Mouse (Mus musculus): ENCODE data around the gene Slc22a18. TPM values are rescaled to one million over a fixed set of nuclear protein-coding genes. Genes with fewer than 3 reads are reported as not detected.

Slc22a18 gene
- polyA plus RNA-seq, 1 experiment from 2014 or later, result 0.13 TPM

DNA sequence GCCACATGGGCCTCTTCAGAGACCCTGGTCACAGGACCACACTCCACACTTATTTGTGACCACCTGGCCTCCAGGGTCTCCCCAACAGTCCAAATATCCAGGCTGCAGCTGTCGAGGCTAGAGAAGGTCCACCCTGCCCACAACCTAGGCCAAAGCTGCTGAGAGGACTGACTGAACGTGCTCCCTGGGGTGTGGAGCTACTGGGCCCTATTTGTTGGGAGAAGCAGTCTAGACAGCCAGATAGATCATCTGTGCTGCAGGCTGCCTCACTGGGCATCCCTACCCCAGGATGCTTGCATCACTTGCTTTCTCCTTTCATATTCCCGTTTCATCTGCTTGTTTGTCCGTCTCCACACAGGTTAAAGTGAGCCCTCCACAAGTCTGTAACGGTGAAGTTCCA lies 11.0 kb upstream of the Slc22a18 start:
- DNase-seq (ENCODE audit: low read depth, low spot score) (no peak), ATAC-seq (no peak)
- ChIA-PET CTCF (interaction anchor here (10.6 kb wide), 1 partner anchor 309 kb away, joined by 209 read pairs; no protein-coding TSS in a partner anchor), POLR2A (no interaction called here)
- no peak for TF ChIP-seq CTCF (IDR thresholded peaks at IDR 0.05)
- in situ Hi-C loops (cut with MboI; ENCODE audit: low pct_unique_long_range_greater_than_20kb), result loop anchor here (25.0 kb wide), 1 partner anchor 475 kb away; no protein-coding TSS in a partner anchor
- H3K27me3 ChIP-seq, result no peaks in the 10 kb centered on the region

DNA sequence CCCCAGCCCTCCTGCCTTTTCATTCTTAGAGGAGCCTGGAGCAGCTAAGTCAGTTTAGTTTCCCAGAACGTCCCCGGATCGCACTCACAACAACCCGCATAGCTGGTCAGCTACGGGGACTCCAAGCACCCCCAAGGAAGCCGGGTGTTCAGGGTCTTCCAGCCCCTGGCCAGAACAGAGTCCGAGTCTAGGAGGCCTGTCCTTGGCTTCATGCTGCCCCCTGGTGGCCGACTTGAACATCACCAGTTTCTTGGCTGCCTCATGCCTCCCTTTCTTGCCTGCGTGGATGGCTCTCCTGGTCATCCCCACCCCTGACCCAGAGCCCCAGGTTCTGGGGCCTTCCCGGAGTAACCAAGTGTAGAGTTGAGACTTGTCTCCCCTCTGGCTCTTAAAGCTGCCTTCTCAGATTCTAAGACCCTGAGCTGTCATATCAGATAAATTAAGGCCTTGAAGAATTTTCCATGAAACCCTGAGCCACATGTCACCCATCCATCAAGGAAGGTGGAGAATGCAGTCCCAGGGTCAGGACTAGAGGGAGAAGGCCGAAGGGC lies 9.6 kb upstream of the Slc22a18 start:
- ChIA-PET POLR2A (no interaction called here), CTCF (interaction anchor here (0.9 to 10.6 kb wide), 6 partner anchors 13 to 311 kb away, joined by 3 to 209 read pairs (median 3); no protein-coding TSS in a partner anchor)
- ATAC-seq (no peak), DNase-seq (ENCODE audit: low read depth, low spot score) (no peak)
- H3K27me3 ChIP-seq, result no peaks in the 10 kb centered on the region
- in situ Hi-C loops (cut with MboI; ENCODE audit: low pct_unique_long_range_greater_than_20kb), result loop anchor here (25.0 kb wide), 1 partner anchor 477 kb away; no protein-coding TSS in a partner anchor
- no peak for TF ChIP-seq CTCF (IDR thresholded peaks at IDR 0.05)

DNA sequence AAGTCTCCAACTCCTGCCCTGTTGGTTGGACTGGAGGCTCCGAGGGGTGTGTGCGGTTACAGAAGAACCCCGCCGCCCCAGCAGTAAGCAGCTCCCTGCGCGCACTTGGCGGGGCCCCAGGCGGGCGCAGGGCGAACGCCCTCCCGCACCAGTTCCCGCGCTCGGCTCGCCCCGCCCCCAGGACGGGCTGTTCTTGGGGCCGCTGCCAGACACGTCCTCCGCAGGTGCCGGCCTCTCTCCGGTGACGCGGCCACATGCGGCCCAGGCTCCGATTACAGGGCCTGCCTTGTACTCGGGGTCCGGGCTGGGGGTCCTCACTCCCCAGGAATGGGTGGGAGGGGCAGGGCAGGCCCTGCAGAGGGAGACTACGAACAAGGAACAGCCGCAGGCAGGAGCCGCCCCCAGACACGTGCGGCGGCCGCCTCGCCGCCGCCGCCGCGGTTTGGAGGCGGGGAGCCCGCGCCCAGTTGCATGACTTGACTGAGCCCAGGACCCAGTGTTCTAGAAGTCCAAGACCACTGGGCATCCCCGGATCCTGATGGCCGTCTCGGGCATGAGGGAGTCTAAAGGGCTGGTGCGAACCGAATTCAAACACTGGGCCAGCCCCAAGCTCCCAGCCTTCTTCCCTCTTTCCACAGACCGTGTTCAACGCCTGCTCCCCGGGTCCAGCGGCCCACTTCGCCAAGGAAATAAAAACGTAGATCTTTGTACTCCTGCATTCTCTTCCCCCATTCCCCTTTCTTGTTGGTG lies 8.6 kb upstream of the Slc22a18 start:
- in situ Hi-C loops (cut with MboI; ENCODE audit: low pct_unique_long_range_greater_than_20kb), result loop anchor here (5.0 to 25.0 kb wide), 2 partner anchors 313 to 478 kb away; no protein-coding TSS in a partner anchor
- no peak for TF ChIP-seq CTCF (IDR thresholded peaks at IDR 0.05)
- no peaks in the 10 kb centered on the region for H3K27me3 ChIP-seq
- DNase-seq (ENCODE audit: low read depth, low spot score) (no peak), ATAC-seq (no peak)
- CTCF ChIA-PET, result interaction anchor here (1.0 to 10.6 kb wide), 3 partner anchors 16 to 312 kb away, joined by 3 to 209 read pairs (median 4); no protein-coding TSS in a partner anchor
- POLR2A ChIA-PET, result no interaction called here

DNA sequence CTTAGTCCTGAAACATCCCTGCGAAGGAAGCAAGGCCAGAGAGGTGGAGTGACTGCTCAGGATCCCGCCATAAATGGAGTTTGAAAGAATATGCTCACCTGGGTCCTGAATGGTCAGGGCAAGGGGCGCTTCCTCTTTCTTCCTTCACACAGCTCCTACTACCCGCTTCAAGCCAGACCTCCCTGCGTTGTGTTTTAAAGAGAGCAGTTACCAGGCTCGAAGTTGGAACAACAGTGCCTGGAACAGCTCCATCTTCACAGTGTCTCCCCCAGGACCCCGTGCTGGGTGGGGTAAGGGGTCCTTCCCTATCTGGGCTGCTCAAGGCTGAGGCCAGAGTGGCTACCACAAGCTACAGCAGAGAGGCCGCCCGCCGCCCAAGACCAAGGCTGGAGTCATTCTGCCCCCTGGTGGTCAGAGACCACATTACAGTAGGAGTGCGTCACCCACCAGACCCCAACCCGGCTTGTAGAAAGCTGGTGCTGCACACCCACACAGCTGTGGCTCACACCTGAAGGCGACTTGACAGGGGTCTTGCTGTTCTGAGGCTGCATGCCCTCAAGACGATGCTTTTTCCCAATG lies 7.3 kb upstream of the Slc22a18 start:
- POLR2A ChIA-PET, result interaction anchor here (1.2 kb wide), 1 partner anchor 312 kb away, joined by 8 read pairs; no protein-coding TSS in a partner anchor

DNA sequence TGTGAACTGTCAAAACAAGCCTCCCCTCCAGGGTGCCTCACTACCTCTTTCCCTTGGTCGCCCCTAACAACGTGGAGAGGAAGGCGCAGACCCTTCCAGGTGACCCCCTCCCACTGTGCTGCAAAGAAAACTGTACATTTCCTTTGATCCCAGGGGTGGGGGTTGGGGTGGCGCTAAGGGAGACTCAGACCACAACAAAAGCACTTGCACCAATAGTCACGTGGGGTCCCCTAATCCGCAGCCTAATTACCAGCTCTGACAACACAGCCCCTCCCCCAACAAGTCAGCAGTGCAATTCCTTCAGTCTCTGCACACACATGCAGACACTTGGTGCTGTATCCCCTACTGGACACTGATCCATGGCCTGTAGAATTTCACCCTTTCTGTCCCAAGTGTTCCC lies 5.8 kb upstream of the Slc22a18 start:
- no peaks in the 10 kb centered on the region for H3K27me3 ChIP-seq
- no peak for TF ChIP-seq CTCF (IDR thresholded peaks at IDR 0.05)
- DNase-seq (ENCODE audit: low read depth, low spot score), result no peak
- no peak for ATAC-seq
- in situ Hi-C loops (cut with MboI; ENCODE audit: low pct_unique_long_range_greater_than_20kb), result loop anchor here (5.0 to 25.0 kb wide), 2 partner anchors 315 to 480 kb away; no protein-coding TSS in a partner anchor
- POLR2A ChIA-PET, result no interaction called here
- CTCF ChIA-PET, result interaction anchor here (1.2 to 10.6 kb wide), 3 partner anchors 13 to 315 kb away, joined by 3 to 209 read pairs (median 6); no protein-coding TSS in a partner anchor

More for the DNA sequence above, 7.3 kb upstream of the Slc22a18 start:
- ATAC-seq (no peak), DNase-seq (ENCODE audit: low read depth, low spot score) (no peak)
- CTCF ChIA-PET, result interaction anchor here (0.6 to 10.6 kb wide), 23 partner anchors 8 to 391 kb away, joined by 3 to 209 read pairs (median 3); partner anchors contain the start of gene Trpm5
- in situ Hi-C loops (cut with MboI; ENCODE audit: low pct_unique_long_range_greater_than_20kb), result loop anchor here (5.0 to 25.0 kb wide), 2 partner anchors 314 to 479 kb away; no protein-coding TSS in a partner anchor
- no peak for TF ChIP-seq CTCF (IDR thresholded peaks at IDR 0.05)
- H3K27me3 ChIP-seq, result no peaks in the 10 kb centered on the region

DNA sequence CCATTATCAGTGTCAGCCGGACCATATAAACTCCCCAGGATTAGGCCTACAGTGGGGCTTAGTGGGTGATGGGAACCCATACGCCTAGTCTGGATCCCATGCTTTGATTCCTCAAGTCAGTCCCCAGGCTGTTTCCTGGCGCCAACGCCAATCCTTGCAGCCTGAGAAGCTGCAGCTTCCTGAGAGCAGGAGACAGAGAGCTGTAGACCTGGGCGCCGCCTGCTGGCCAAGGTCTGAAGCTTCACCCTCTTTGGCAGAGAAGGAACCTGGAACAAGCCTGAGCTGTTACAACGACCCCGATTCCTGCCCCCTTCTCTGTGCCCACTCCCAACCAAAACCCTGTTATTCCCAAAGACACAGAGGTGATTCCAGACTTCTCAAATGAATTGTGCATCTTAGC lies 3.6 kb upstream of the Slc22a18 start:
- in situ Hi-C loops (cut with MboI; ENCODE audit: low pct_unique_long_range_greater_than_20kb), result loop anchor here (5.0 to 25.0 kb wide), 2 partner anchors 318 to 483 kb away; no protein-coding TSS in a partner anchor
- no peaks in the 10 kb centered on the region for H3K27me3 ChIP-seq
- DNase-seq (ENCODE audit: low read depth, low spot score), result no peak
- ChIA-PET POLR2A (interaction anchor here (0.7 kb wide), 1 partner anchor 328 kb away, joined by 3 read pairs; no protein-coding TSS in a partner anchor), CTCF (interaction anchor here (0.9 to 10.6 kb wide), 11 partner anchors 10 to 379 kb away, joined by 3 to 209 read pairs (median 3); no protein-coding TSS in a partner anchor)
- peak; percentile 48 for ATAC-seq
- TF ChIP-seq CTCF (IDR thresholded peaks at IDR 0.05), result peak; percentile 87

DNA sequence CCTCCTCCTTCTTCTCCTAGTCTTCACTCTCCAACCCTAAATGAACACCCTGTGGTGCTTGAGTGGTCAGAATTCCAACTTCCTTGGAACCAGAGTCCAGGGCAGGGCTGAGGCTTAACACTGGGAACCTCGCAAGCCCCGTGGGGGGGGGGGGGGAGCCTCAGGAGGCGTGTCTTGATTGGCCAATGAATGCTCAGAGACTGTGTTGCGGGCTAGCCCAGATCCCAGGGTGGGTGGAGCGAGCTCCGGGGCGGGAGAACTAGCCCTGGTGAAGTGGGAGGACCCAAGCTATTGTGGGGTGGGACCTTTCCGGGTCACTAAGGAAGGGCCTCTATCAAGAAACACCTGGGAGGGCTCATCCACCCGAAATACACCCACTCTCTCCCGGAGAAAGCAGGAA lies 1.3 kb downstream of the Slc22a18 start:
- in situ Hi-C loops (cut with MboI; ENCODE audit: low pct_unique_long_range_greater_than_20kb), result loop anchor here (25.0 kb wide), 1 partner anchor 488 kb away; no protein-coding TSS in a partner anchor
- POLR2A ChIA-PET, result no interaction called here
- CTCF ChIA-PET, result interaction anchor here (1.6 kb wide), 1 partner anchor 9 kb away, joined by 5 read pairs; no protein-coding TSS in a partner anchor
- no peak for TF ChIP-seq CTCF (IDR thresholded peaks at IDR 0.05)
- H3K27me3 ChIP-seq, result no peaks in the 10 kb centered on the region
- ATAC-seq (no peak), DNase-seq (ENCODE audit: low read depth, low spot score) (no peak)

DNA sequence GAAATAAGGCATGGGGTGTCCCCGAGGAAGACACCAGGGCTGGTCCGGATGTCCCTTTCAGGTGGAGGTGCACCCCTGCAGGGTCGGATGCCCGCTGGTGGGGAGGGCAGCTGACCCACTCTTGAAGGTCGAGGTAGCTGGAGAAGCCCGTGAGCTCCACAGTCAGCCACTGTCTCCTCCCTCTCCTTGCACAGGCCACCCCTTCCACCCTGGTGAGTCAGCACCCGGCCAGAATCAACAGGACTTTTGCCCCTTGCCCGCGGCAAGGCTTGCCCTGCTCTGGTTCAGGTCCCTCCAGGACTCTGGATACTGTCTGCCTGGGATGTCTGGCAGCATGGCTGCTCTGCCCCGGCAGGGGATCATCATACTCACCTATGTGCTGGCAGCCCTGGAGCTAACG lies 2.3 kb downstream of the Slc22a18 start:
- in situ Hi-C loops (cut with MboI; ENCODE audit: low pct_unique_long_range_greater_than_20kb), result no loop called here

DNA sequence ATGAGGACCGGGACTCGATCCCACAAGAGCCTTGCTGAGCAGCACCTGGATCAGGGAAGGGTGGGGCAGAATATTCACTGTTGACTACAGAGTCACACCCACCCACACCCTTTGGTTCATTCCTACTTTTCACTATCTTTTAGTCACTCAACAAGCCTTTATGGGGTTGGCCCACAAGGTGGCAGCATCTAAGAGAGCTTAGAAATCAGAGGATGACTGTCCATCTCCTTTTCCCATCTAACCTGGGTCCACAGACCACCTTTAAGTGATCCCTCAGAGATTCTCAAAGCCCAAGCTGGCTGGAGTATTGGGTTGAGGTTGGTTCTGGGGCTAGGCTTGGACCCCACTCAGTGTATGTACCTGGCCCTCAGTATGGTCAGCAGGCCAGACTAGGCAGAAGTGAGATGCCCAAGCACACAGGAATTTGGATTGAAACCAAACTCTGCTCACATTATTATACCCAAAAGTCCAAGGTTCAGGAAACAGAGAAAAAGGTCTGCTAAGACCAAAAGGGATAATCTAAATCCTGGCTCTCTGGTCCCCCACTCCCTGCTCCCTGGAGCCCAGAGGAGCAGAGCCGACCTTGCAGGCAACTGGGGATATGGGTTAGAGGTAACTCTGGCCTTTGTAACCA lies 3.3 kb downstream of the Slc22a18 start:
- ATAC-seq, result no peak
- H3K27me3 ChIP-seq, result peaks cover 6% of the 10 kb centered on the region
- TF ChIP-seq CTCF (IDR thresholded peaks at IDR 0.05), result peak; percentile 33
- no peak for DNase-seq (ENCODE audit: low read depth, low spot score)
- in situ Hi-C loops (cut with MboI; ENCODE audit: low pct_unique_long_range_greater_than_20kb), result no loop called here
- ChIA-PET POLR2A (no interaction called here), CTCF (interaction anchor here (1.0 kb wide), 1 partner anchor 13 kb away, joined by 3 read pairs; no protein-coding TSS in a partner anchor)

More for the DNA sequence above, 2.3 kb downstream of the Slc22a18 start:
- H3K27me3 ChIP-seq, result peaks cover 3% of the 10 kb centered on the region
- peak; percentile 61 for ATAC-seq
- DNase-seq (ENCODE audit: low read depth, low spot score), result no peak
- POLR2A ChIA-PET, result no interaction called here
- TF ChIP-seq CTCF (IDR thresholded peaks at IDR 0.05), result no peak
- CTCF ChIA-PET, result interaction anchor here (0.6 to 1.6 kb wide), 3 partner anchors 10 to 12 kb away, joined by 3 to 5 read pairs (median 3); no protein-coding TSS in a partner anchor

DNA sequence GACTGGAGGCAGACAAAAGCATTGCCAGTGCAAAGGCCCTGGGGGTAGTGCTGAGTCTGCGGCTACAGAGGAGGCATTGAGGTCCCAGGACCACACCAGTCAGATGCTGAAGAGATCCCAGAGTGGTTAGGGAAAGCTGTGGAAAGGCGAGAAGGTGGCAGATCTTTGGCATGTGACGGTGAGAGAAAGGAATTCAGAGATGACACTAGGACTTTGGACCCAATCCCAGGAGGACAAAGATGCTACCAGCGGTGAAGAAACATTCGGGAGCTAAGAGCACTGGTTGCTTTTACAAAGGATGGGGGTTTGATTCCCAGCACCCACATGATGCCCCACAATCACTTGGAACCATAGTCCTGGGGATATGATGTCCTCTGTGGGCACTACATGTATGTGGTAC lies 4.3 kb downstream of the Slc22a18 start:
- TF ChIP-seq CTCF (IDR thresholded peaks at IDR 0.05), result no peak
- H3K27me3 ChIP-seq, result peaks cover 6% of the 10 kb centered on the region
- in situ Hi-C loops (cut with MboI; ENCODE audit: low pct_unique_long_range_greater_than_20kb), result no loop called here
- DNase-seq (ENCODE audit: low read depth, low spot score) (no peak), ATAC-seq (no peak)
- CTCF ChIA-PET, result no interaction called here
- POLR2A ChIA-PET, result no interaction called here
